Comparison of ENCODE assay signal across 19 mouse cellular contexts in the genomic region with DNA sequence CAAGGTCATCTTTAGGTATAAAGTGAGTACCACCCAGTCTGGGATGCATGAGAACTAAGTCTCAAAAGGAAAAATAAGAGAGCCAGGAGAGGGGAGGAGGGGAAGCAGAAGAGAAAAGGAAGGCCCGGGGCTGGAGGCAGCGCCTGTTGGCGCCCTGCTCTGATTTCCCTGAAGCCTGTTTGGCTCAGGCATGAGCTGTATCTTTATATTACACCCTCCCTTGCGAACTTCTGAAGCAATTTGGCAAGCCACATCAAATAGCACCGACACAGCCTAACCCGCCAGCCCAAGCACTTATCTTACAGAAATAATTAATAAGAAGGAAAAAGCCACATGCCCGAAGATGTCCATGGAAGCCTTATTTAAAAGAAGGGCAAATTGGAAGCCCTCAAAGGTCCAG.
"Had no signal": no experiment of that assay in that cellular context is flagged by ENCODE, and none has a peak within 500 bp of the region (broad histone marks: within the 10 kb centered on the region; RNA-seq: fewer than 3 reads in every experiment).

No protein-coding gene starts in this region.

- H3K36me3 ChIP-seq: heart, embryonic 13.5 days; heart, embryonic 15.5 days; hindbrain, embryonic 10.5 days; hindbrain, embryonic 12.5 days; intestine, embryonic 15.5 days; limb, embryonic 10.5 days; limb, embryonic 12.5 days; liver, embryonic 13.5 days; liver, embryonic 15.5 days had no signal

- H3K4me3 ChIP-seq: heart, embryonic 13.5 days; heart, embryonic 15.5 days; hindbrain, embryonic 10.5 days; hindbrain, embryonic 12.5 days; intestine, embryonic 15.5 days; layer of hippocampus, adult 2 months; left cerebral cortex, adult 2 months; limb, embryonic 10.5 days; limb, embryonic 12.5 days; liver, embryonic 13.5 days; liver, embryonic 15.5 days had no signal

- H3K9ac ChIP-seq: heart, embryonic 13.5 days; heart, embryonic 15.5 days; hindbrain, embryonic 12.5 days; hindbrain, embryonic 14.5 days; intestine, embryonic 15.5 days; limb, embryonic 12.5 days; liver, embryonic 13.5 days; liver, embryonic 15.5 days had no signal

- H3K4me1 ChIP-seq: intestine, embryonic 15.5 days; limb, embryonic 12.5 days; liver, embryonic 13.5 days; liver, embryonic 15.5 days had no signal

- H3K27ac ChIP-seq: hindbrain, embryonic 10.5 days; hindbrain, embryonic 12.5 days; hindbrain, embryonic 14.5 days; intestine, embryonic 15.5 days; layer of hippocampus, adult 2 months; left cerebral cortex, adult 2 months; limb, embryonic 10.5 days; limb, embryonic 12.5 days; liver, embryonic 13.5 days; liver, embryonic 15.5 days had no signal

- DNase-seq: heart, postnatal 4 days; kidney, adult 18-20 months; kidney, adult 8-10 months; kidney, postnatal 10 days; kidney, postnatal 25 days; kidney, postnatal 4 days; liver; liver, embryonic 13.5 days had no signal

- H3K27me3 ChIP-seq: heart, embryonic 13.5 days; heart, embryonic 15.5 days; intestine, embryonic 15.5 days; limb, embryonic 12.5 days; liver, embryonic 13.5 days; liver, embryonic 15.5 days had no signal
